Mouse (Mus musculus) heart, adult 9 months (tissue): ENCODE data around the gene Usp47.

Experiments used
- DNase-seq, 2 experiments: peaks; one replicate each; pipeline ENCODE4 v3.0.0; 2022; ENCODE audit warnings: low spot score in 2 of 2

Usp47 gene

GRCm38 (mm10) chr7:112121866-112122500 lies 98.7 kb downstream of the Usp47 start:
- no peak for DNase-seq

- DNase-seq = no peak
Observed at GRCm38 (mm10) chr7:112123612-112124011, 100.3 kb downstream of the Usp47 start.

GRCm38 (mm10) chr7:112125625-112126260 lies 102.4 kb downstream of the Usp47 start:
- no peak for DNase-seq

GRCm38 (mm10) chr7:112127085-112127637 lies 103.9 kb downstream of the Usp47 start:
- DNase-seq = no peak

- no peak for DNase-seq
Observed at GRCm38 (mm10) chr7:112127954-112128353, 104.7 kb downstream of the Usp47 start.

GRCm38 (mm10) chr7:112128810-112129209 lies 105.5 kb downstream of the Usp47 start:
- DNase-seq = no peak

GRCm38 (mm10) chr7:112129851-112130250 lies 106.5 kb downstream of the Usp47 start:
- no peak for DNase-seq

GRCm38 (mm10) chr7:112130660-112131059 lies 107.4 kb downstream of the Usp47 start:
- DNase-seq = no peak

- no peak for DNase-seq
Observed at GRCm38 (mm10) chr7:112132005-112132404, 108.7 kb downstream of the Usp47 start.

- DNase-seq = no peak
Observed at GRCm38 (mm10) chr7:112133277-112133676, 110.0 kb downstream of the Usp47 start.

GRCm38 (mm10) chr7:112135161-112135560 lies 111.9 kb downstream of the Usp47 start:
- DNase-seq = no peak

- DNase-seq = no peak
Observed at GRCm38 (mm10) chr7:112136537-112136936, 113.2 kb downstream of the Usp47 start.

- DNase-seq = no peak
Observed at GRCm38 (mm10) chr7:112138168-112138508, 114.8 kb downstream of the Usp47 start.

GRCm38 (mm10) chr7:112138509-112139405 lies 115.5 kb downstream of the Usp47 start:
- peak; percentile 44 for DNase-seq

- DNase-seq = no peak
Observed at GRCm38 (mm10) chr7:112140725-112141124, 117.4 kb downstream of the Usp47 start.

GRCm38 (mm10) chr7:112142616-112143015 lies 119.3 kb downstream of the Usp47 start:
- no peak for DNase-seq

GRCm38 (mm10) chr7:112143090-112143500 lies 119.8 kb downstream of the Usp47 start:
- no peak for DNase-seq

- DNase-seq = no peak
Observed at GRCm38 (mm10) chr7:112143978-112144377, 120.7 kb downstream of the Usp47 start.

- DNase-seq = no peak
Observed at GRCm38 (mm10) chr7:112144646-112145179, 121.4 kb downstream of the Usp47 start.

- DNase-seq = peak; percentile 44 to 56
Observed at GRCm38 (mm10) chr7:112147979-112148378, 124.7 kb downstream of the Usp47 start.

GRCm38 (mm10) chr7:112149113-112149512 lies 125.8 kb downstream of the Usp47 start:
- no peak for DNase-seq

- no peak for DNase-seq
Observed at GRCm38 (mm10) chr7:112154445-112154844, 131.1 kb downstream of the Usp47 start.
